Mouse (Mus musculus): ENCODE measurements around the gene Numbl.

Numbl gene

DNA sequence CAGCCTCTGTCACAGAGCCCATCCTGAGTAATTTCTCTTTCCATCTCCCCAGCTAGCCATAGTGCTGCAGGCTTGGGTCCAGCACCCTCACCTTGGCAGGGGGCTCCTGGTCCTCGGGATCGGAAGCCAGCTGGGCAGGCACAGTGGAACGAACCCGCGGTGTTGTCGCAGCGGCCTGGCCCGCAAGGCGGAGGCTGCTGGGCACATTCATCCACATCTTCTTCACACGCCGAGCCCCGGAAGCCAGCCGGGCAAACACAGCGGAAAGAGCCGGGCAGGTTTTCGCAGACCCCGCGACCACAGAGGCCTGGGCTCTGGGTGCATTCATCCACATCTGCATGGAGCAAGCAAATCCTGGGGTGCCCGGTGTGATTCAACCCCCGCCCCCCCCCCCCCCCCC is 66.7 kb downstream of the Numbl start:
- DNase-seq (ENCODE audit: low spot score in 2 of 2), result no peak

DNA sequence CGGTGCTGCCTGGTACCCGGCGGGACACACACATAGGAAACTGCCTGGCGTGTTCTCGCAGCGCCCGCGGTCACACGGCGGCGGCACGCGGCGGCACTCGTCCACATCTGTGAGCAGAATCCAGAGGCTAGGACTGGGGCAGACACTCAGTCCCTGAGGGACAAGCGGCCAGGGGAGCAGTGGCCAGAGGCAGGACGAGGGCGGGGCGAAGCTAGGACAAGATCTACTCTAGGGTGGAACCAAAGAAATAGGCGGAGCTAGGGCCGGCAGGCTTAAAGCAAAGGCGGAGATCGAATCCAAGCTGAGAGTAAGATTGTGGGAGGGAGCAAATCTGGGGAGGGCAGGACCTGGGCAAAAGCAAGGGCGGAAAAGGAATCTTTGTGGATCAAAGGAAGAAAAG is 67.5 kb downstream of the Numbl start:
- DNase-seq (ENCODE audit: low spot score in 2 of 2), result no peak

DNA sequence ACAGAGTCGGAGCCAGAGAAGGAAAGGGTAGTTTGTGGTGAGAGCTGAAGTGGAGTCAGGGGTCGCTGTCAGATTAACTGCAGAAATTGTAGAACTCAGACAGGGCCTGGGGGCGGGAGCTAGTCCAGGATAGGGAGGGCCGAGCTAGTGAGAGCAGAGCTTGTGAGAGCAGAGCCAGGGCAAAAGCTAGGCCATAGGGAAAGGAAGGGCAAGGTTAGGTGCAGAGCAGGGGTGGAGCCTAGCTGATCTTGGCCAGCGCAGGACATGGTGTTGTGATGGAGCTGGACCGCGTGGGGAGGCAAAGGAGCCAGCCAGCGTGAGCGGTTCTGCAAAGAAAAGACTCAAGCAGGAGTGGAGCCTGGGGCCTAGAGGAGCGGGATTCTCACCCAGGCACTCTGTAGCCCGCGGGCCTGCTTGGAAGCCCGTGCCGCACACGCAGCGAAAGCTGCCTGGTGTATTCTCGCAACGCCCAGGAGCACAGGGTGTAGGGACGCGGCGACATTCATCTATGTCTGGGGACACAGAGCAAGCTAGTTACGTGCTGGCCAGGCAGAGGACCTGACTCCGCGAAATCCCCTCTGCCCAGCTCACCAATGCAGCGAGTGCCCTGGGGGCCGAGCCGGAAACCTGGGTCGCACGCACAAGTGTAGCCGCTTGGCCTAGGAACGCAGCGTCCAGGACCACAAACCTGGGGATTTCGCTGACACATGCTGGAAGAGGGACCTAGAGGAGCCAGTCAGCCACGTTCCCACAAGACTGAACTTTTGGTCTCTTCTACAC is 68.1 kb downstream of the Numbl start:
- DNase-seq (ENCODE audit: low spot score in 2 of 2), result no peak

DNA sequence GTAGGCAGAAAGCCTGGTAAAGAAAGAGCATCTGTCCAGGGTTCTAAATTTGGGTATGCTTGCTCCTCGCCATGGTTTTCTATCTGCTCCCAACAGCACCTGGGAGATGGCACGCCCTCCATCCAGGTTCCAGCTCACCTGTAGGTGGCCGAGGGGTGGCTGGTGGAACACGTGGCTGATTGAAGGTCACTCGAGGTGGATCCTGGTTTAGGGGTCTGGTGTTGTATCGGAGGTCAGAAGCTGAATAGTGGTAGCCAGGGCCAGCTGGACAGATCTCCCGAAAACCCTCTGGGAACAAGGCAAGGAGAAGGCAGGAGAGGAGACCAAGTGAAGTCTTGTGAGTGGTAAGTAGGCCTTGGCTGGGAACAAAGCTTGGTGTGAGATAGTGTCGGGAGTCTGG is 69.3 kb downstream of the Numbl start:
- no peak for DNase-seq (ENCODE audit: low spot score in 2 of 2)

DNA sequence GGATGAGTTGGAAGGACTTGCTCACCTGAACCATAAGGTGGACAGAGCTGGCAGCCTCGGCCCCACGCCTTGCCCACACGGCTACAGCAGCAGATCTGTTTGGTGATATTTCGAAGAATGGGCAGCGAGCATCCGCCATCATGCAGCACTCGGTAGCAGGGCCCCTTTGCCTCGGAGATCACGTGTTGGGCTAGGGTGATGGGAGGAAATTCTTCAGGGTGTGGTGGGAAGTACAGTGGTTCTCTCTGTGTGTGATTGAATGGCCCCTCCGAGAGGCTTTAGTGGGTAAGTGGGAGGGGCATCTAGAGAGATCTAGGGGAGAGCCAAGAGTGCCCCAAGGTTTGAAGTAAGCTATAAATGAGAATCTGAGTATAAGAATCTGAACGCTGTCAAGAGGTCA is 69.9 kb downstream of the Numbl start:
- no peak for DNase-seq (ENCODE audit: low spot score in 2 of 2)

DNA sequence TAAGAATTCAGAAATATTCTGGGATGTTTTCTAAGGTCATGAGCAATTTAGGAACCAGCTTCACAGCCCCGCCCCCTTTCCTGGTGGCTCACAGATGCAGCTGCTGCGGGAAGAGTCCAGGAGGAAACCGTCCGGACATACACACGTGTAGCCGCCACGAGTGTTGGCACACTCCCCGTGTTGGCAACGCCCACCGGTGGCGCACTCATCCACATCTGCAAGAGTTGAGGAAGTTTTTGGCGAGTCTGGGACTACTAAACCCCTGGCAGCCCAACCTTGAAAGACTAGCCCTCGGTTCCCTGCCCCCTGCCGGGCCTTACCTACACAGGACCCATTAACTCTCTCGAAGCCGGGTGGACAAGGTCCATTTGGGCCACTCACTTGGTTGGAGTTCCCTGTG is 70.4 kb downstream of the Numbl start:
- DNase-seq (ENCODE audit: low spot score in 2 of 2), result no peak

DNA sequence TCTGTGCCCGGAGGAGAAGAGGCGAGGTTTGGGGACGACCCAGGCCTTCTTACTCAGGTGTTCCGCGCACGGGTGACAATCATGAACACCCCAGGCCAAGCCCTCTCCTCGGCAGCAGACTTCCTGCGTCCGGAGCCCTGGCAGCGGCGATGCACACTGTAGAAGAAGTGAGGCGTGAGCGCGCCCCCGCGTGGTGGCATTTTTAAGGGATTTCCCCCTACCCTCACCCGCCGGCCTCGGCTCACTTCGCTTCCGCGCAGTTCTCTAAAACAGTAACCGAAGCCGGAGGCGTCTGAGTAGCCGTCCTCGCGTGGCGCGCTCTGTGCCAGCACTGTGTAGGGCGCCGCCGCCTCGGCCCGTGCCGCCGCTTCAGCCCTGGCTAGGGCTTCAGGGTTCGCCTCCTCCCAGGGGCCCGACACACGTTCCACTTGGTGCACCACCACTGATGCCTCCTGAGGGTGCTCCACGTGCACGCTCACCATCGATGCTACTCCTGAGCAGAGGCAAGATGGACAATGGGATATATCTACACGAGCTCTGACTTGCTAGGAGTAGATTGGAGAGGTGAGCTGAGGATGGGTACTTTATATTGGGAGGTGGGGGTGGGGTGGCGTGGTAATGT is 71.2 kb downstream of the Numbl start:
- DNase-seq (ENCODE audit: low spot score in 2 of 2), result peak; percentile 82 to 91

DNA sequence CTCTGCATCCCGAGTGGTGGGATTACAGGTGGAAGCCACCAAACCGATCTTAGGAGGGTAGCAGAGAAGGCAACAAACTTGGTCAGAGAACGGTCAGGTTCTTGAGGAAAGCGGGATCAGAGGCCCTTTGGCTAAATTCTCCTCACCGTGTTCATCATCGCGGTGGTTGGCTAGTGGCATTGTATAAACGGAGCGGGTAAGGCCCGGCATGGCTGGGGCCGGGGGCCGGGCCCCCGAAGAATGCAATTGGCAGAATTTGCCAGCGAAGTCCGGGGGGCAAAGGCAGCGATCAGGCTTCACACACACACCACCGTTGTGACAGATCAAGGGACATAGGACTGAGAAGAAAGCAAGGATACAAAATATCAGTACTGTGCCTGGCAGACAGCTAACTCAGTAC is 71.7 kb downstream of the Numbl start:
- DNase-seq (ENCODE audit: low spot score in 2 of 2), result no peak

DNA sequence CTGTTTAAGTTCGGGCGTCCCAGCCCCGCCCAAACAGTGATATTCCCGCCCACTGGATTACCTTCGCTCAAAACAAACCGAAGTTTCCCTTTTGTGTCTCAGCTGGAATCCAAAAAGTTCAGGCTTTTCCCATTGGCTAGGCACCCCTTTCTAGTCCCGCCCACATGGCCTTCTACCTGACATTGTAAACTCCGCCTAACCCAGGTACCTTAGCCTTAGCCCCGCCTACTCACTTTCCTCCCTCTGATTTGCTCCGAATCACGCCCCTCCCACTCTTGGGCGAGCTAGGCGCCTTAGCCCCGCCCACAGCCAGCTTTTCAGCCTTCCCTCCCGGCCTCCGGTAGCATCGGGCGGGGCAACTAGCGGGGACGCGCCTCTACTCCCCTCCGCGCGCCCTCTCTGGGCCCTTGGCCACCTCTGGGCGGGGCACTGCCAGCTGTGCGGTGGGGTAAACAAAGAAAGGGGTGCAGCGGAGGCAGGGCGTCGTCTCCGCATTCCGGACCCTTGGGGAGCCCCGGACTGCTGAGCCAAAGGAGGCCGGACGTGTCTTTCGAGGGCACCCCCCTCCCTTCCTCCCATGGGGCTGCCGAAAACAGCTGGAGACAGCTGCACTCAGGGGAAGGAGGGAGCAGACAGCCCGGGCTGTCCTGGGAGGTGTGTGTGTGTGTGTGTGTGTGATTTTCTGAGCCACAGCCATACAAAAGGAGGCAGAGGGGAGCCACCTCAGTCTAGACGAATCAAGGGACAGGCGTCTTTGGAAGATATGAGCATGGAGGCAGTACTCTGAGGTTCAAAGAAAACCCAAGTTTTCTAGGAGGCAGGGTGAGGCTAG is 72.7 kb downstream of the Numbl start:
- peak; percentile 75 to 86 for DNase-seq (ENCODE audit: low spot score in 2 of 2)

DNA sequence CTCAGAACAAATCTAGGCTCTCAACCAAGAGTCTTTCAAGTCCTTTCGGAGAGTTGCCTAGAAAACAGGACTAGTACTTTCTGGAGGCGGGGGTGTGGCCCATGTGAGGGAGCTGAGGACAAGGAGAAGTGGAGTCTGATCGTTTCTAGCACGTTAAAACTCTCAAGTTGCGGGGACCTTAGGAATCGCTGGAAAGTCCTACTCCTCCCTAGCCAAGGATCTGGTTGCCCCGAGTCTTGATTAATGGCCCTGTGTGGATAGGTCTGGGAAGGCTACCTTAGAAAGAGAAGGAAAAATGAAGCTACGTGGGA is 73.3 kb downstream of the Numbl start:
- no peak for DNase-seq (ENCODE audit: low spot score in 2 of 2)

All from natural killer cell, adult 2 months (primary cell).